9 mouse cellular contexts compared by ENCODE assay signal in genomic region chr2:157074772-157075171, GRCm38 (mm10). TPM values are rescaled to one million over a fixed set of nuclear protein-coding genes. Genes with fewer than 3 reads are reported as not detected.
DNase-seq lines count a peak whose midpoint lies in the region; ATAC-seq lines count a peak whose summit lies in the region.
"Had no signal": no experiment of that assay in that cellular context is flagged by ENCODE, and none has a peak within 500 bp of the region (broad histone marks: within the 10 kb centered on the region; RNA-seq: fewer than 3 reads in every experiment).

No protein-coding gene starts in this region.

- H3K4me2 ChIP-seq in heart, embryonic 14.5 days (ENCODE audit: low read length): peak overlapping the region; percentile 91; the same call in 1 of the 2 replicates
- peak overlapping the region; percentile 91; the same call in 1 of the 2 replicates for H3K4me2 ChIP-seq in heart, embryonic 16.5 days (ENCODE audit: low read depth, low read length)
- peak overlapping the region; percentile 99 for H3K4me2 ChIP-seq in midbrain, embryonic 12.5 days (replicated peaks)

- no peak overlapping the region for H3K4me3 ChIP-seq in heart, embryonic 14.5 days (ENCODE audit: control insufficient read depth in 1 of 2, insufficient read depth in 1 of 2, low read depth in 1 of 2, low read length in 2 of 2)
- no peak overlapping the region; the same call in 1 of the 2 replicates for H3K4me3 ChIP-seq in heart, embryonic 16.5 days (ENCODE audit: low read length)
- H3K4me3 ChIP-seq in midbrain, embryonic 12.5 days: peak overlapping the region; percentile 73; the same call in 1 of the 2 replicates

- H3K9ac ChIP-seq in heart, embryonic 14.5 days (ENCODE audit: low read length): 0 out of 2 replicates have a peak overlapping the region, but pooled peaks have one; percentile 21
- H3K9ac ChIP-seq in heart, embryonic 16.5 days (ENCODE audit: low read length): 0 out of 2 replicates have a peak overlapping the region, but pooled peaks have one; percentile 26
- H3K9ac ChIP-seq in midbrain, embryonic 12.5 days (replicated peaks): peak overlapping the region; percentile 42; the same call in 1 of the 2 replicates

- H3K4me1 ChIP-seq in heart, embryonic 14.5 days (ENCODE audit: control insufficient read depth in 2 of 2, insufficient read depth in 2 of 2, low read length in 2 of 2): peaks cover 69 to 78% of the 10 kb centered on the region in 2 experiments
- peaks cover 75% of the 10 kb centered on the region for H3K4me1 ChIP-seq in heart, embryonic 16.5 days (ENCODE audit: control insufficient read depth, insufficient read depth, low read length)
- H3K4me1 ChIP-seq in midbrain, embryonic 12.5 days: peaks cover 82% of the 10 kb centered on the region

- no peak for DNase-seq in heart, postnatal 4 days
- peak; percentile 18 to 38 for DNase-seq in cerebellum, postnatal 36 days
- no peak for DNase-seq in layer of hippocampus, adult 18-20 months (ENCODE audit: low spot score in 2 of 2)
- no peak for DNase-seq in urinary bladder, postnatal 14 days (ENCODE audit: low spot score)
- DNase-seq in adrenal gland, postnatal 25 days: no peak
- DNase-seq: layer of hippocampus, adult 9-11 months had no signal

- no peaks in the 10 kb centered on the region for H3K9me3 ChIP-seq in heart, embryonic 14.5 days (ENCODE audit: control insufficient read depth, low read length)
- no peaks in the 10 kb centered on the region for H3K9me3 ChIP-seq in heart, embryonic 16.5 days (replicated peaks; ENCODE audit: control insufficient read depth, low read length)
- no peaks in the 10 kb centered on the region for H3K9me3 ChIP-seq in midbrain, embryonic 12.5 days

- peak overlapping the region in 1 of 2 experiments; percentile 94; a peak in 1 of 4 replicates for H3K27ac ChIP-seq in heart, embryonic 14.5 days (replicated peaks in 1 of 2; ENCODE audit: control insufficient read depth in 1 of 2, insufficient read depth in 1 of 2, low read depth in 2 of 2, low read length in 2 of 2)
- 0 out of 2 replicates have a peak overlapping the region, but pooled peaks have one; percentile 26 for H3K27ac ChIP-seq in heart, embryonic 16.5 days (ENCODE audit: low read length)
- no peak overlapping the region for H3K27ac ChIP-seq in midbrain, embryonic 12.5 days (replicated peaks)

- no peak for ATAC-seq in heart, embryonic 14.5 days (ENCODE audit: insufficient number of reproducible peaks, insufficient read depth, low FRiP score, low read depth)
- ATAC-seq in heart, embryonic 16.5 days (replicated peaks; ENCODE audit: extremely low read depth, insufficient read depth, low FRiP score): no peak
- ATAC-seq in midbrain, embryonic 12.5 days (ENCODE audit: low FRiP score, low read depth): no peak

- WGBS in heart, embryonic 14.5 days: 72% methylated on average over 5 of the region's 5 CpGs
- 69% methylated on average over 5 of the region's 5 CpGs for WGBS in heart, embryonic 16.5 days
- WGBS in midbrain, embryonic 12.5 days: 83% methylated on average over 5 of the region's 5 CpGs

- no peaks in the 10 kb centered on the region for H3K27me3 ChIP-seq in heart, embryonic 14.5 days (ENCODE audit: control insufficient read depth, insufficient read depth, low read length)
- H3K27me3 ChIP-seq in heart, embryonic 16.5 days (ENCODE audit: control insufficient read depth, insufficient read depth, low read length): no peaks in the 10 kb centered on the region
- no peaks in the 10 kb centered on the region for H3K27me3 ChIP-seq in midbrain, embryonic 12.5 days

- H3K36me3 ChIP-seq in heart, embryonic 14.5 days (ENCODE audit: control insufficient read depth, insufficient read depth, low read length): peaks cover 23% of the 10 kb centered on the region
- H3K36me3 ChIP-seq in heart, embryonic 16.5 days (ENCODE audit: control insufficient read depth, insufficient read depth): no peaks in the 10 kb centered on the region
- peaks cover 15% of the 10 kb centered on the region for H3K36me3 ChIP-seq in midbrain, embryonic 12.5 days

RNA-seq across cellular contexts. Expression of gene Soga1, which starts 4.3 kb away (rescaled TPM):
- polyA plus RNA-seq in heart, embryonic 14.5 days (2014; fragmentation: Nextera tagmentation; extraction: Ambion mirVana): 4.1 and 5.0 TPM in 2 replicates
- total RNA-seq in heart, postnatal 4 days (2021): 10 to 100 TPM; 36.9 to 39.8 TPM
- 1.7 and 3.1 TPM in 2 replicates for polyA plus RNA-seq in heart, embryonic 16.5 days (2015; fragmentation: Nextera tagmentation; extraction: Ambion mirVana)
- polyA plus RNA-seq in midbrain, embryonic 12.5 days (2016; fragmentation: Nextera tagmentation; extraction: Ambion mirVana): 6.9 and 7.3 TPM in 2 replicates
- 10 to 100 TPM; 32.4 to 34.1 TPM for total RNA-seq in layer of hippocampus, adult 18-20 months (2021)
- 45.8 and 49.1 TPM in 2 replicates for total RNA-seq in adrenal gland, postnatal 25 days (2021)

RNA-seq across cellular contexts. Expression of gene Tldc2, which starts 12.1 kb away (rescaled TPM):
- not detected in 2 replicates for polyA plus RNA-seq in heart, embryonic 14.5 days (2014; fragmentation: Nextera tagmentation; extraction: Ambion mirVana)
- total RNA-seq in heart, postnatal 4 days (2021): not detected
- not detected in 2 replicates for polyA plus RNA-seq in heart, embryonic 16.5 days (2015; fragmentation: Nextera tagmentation; extraction: Ambion mirVana)
- polyA plus RNA-seq in midbrain, embryonic 12.5 days (2016; fragmentation: Nextera tagmentation; extraction: Ambion mirVana): not detected in 2 replicates
- not detected for total RNA-seq in layer of hippocampus, adult 18-20 months (2021)
- not detected in 2 replicates for total RNA-seq in adrenal gland, postnatal 25 days (2021)

Comparison
In these comparisons a context has a peak if more than half of its experiments do, and no peak if none do; other contexts are left out.
1. DNase-seq: peak in cerebellum, postnatal 36 days (2 of 2); none in heart, postnatal 4 days (single experiment), layer of hippocampus, adult 18-20 months (0 of 2), urinary bladder, postnatal 14 days (single experiment) and adrenal gland, postnatal 25 days (single experiment).
2. Peak in every context shown above with its lines, with median percentiles within 50 percentile points of each other: H3K4me2 ChIP-seq and H3K9ac ChIP-seq.